Mouse (Mus musculus) MEL (cell line): ENCODE results near the gene Slc25a12. TPM values are rescaled to one million over a fixed set of nuclear protein-coding genes. Genes with fewer than 3 reads are reported as not detected.

Experiments used
- DNase-seq: peaks from one replicate; pipeline ENCODE4 v3.0.0; 2011; ENCODE audit warnings: low read depth, low spot score
- H3K27ac ChIP-seq: 2 replicates; pipeline ENCODE4 v1.5.1; 2012; ENCODE audit warnings: low read depth, mild to moderate bottlenecking, control low read depth, low read length, moderate library complexity; ENCODE audit not compliant: control insufficient read depth
- H3K27me3 ChIP-seq, 2 experiments: fragments of 150-350 bp in 1 of 2; sonication (generic) in 1 of 2; 2 replicates each; pipeline ENCODE4 v1.6.1; 2012; ENCODE audit warnings: low read length in 2 of 2, mild to moderate bottlenecking in 2 of 2, improper control_type of control experiment in 1 of 2, moderate library complexity in 1 of 2; ENCODE audit not compliant: insufficient read depth in 2 of 2, control insufficient read depth in 1 of 2
- H3K36me3 ChIP-seq, 2 experiments: 2 replicates each; pipeline ENCODE4 v1.6.1; 2012 to 2014; ENCODE audit warnings: low read length in 2 of 2, improper control_type of control experiment in 1 of 2, inconsistent platforms in 1 of 2, mild to moderate bottlenecking in 1 of 2; ENCODE audit not compliant: insufficient read depth in 2 of 2, control insufficient read depth in 1 of 2
- H3K4me1 ChIP-seq, 2 experiments: fragments of 150-350 bp in 1 of 2; sonication (generic) in 1 of 2; 2 replicates each; pipeline ENCODE4 v1.6.1; 2012; ENCODE audit warnings: low read length in 2 of 2, improper control_type of control experiment in 1 of 2, mild to moderate bottlenecking in 1 of 2; ENCODE audit not compliant: insufficient read depth in 2 of 2, control insufficient read depth in 1 of 2
- H3K4me3 ChIP-seq, 2 experiments: fragments of 150-350 bp in 1 of 2; sonication (generic) in 1 of 2; 2 replicates each; pipeline ENCODE4 v1.5.1; 2012; ENCODE audit warnings: low read depth in 2 of 2, low read length in 2 of 2, mild to moderate bottlenecking in 2 of 2, moderate library complexity in 2 of 2, control low read depth in 1 of 2, improper control_type of control experiment in 1 of 2; ENCODE audit not compliant: control insufficient read depth in 1 of 2, insufficient read depth in 1 of 2
- H3K79me2 ChIP-seq: 2 replicates; pipeline ENCODE4 v1.6.1; 2012; ENCODE audit warnings: mild to moderate bottlenecking, low read length, moderate library complexity; ENCODE audit not compliant: control insufficient read depth, poor library complexity, insufficient read depth
- H3K9ac ChIP-seq: 2 replicates; pipeline ENCODE4 v1.6.1; 2012; ENCODE audit warnings: low read depth, mild to moderate bottlenecking, control low read depth, low read length, moderate library complexity; ENCODE audit not compliant: control insufficient read depth, poor library complexity, severe bottlenecking
- H3K9me3 ChIP-seq: fragments of 150-350 bp; sonication (generic); replicated peaks from 2 replicates; pipeline ENCODE4 v1.6.1; 2012; ENCODE audit warnings: mild to moderate bottlenecking, low read length, improper control_type of control experiment, moderate library complexity; ENCODE audit not compliant: insufficient read depth
- BHLHE40 ChIP-seq: IDR thresholded peaks from 2 replicates; pipeline ENCODE4 v1.6.1; 2012; ENCODE audit warnings: low read depth, mild to moderate bottlenecking, inconsistent platforms, low read length, improper control_type of control experiment, borderline replicate concordance
- CHD1 ChIP-seq: IDR thresholded peaks from 2 replicates; pipeline ENCODE4 v1.6.1; 2012; ENCODE audit warnings: low read depth, mild to moderate bottlenecking, inconsistent platforms, low read length, improper control_type of control experiment
- MAX ChIP-seq: IDR thresholded peaks from 2 replicates; pipeline ENCODE4 v1.6.1; 2011; ENCODE audit warnings: low read length, improper control_type of control experiment
- MYB ChIP-seq: IDR thresholded peaks from 2 replicates; pipeline ENCODE4 v1.6.1; 2011; ENCODE audit warnings: mild to moderate bottlenecking, low read depth, low read length, improper control_type of control experiment
- RCOR1 ChIP-seq: IDR thresholded peaks from 2 replicates; pipeline ENCODE4 v1.6.1; 2012; ENCODE audit warnings: low read depth, mild to moderate bottlenecking, inconsistent platforms, low read length, improper control_type of control experiment
- TAL1 ChIP-seq: IDR thresholded peaks from 2 replicates; pipeline ENCODE4 v1.6.1; 2012; ENCODE audit warnings: mild to moderate bottlenecking, inconsistent platforms, low read length, moderate library complexity, mixed read lengths
- TCF12 ChIP-seq: IDR thresholded peaks from 2 replicates; pipeline ENCODE4 v1.6.1; 2014; ENCODE audit warnings: low read depth, mild to moderate bottlenecking, inconsistent platforms, low read length, improper control_type of control experiment, moderate library complexity
- ZC3H11A ChIP-seq: IDR thresholded peaks from 2 replicates; pipeline ENCODE4 v1.6.1; 2012; ENCODE audit warnings: low read depth, mild to moderate bottlenecking, inconsistent platforms, low read length, improper control_type of control experiment
- ZMIZ1 ChIP-seq: IDR thresholded peaks from 2 replicates; pipeline ENCODE4 v1.6.1; 2012; ENCODE audit warnings: low read depth, mild to moderate bottlenecking, inconsistent platforms, low read length, improper control_type of control experiment, moderate library complexity
- ZNF384 ChIP-seq: IDR thresholded peaks from 2 replicates; pipeline ENCODE4 v1.6.1; 2012; ENCODE audit warnings: low read depth, mild to moderate bottlenecking, inconsistent platforms, low read length, improper control_type of control experiment
- polyA plus RNA-seq, 2 experiments: library from polyadenylated mRNA; stranded (reverse) in 1 of 2; unstranded in 1 of 2; fragments of >175 nt in 1 of 2; fragments of >200 nt in 1 of 2; gene quantifications; 2 replicates each; pipeline versions ENCODE4 v1.2.1 to v1.2.4; 2012; ENCODE audit warnings: low replicate concordance in 2 of 2, low read depth in 1 of 2; ENCODE audit not compliant: insufficient read length in 2 of 2, insufficient read depth in 1 of 2, missing spikeins in 1 of 2
- total RNA-seq: library from RNA; depleted of rRNA; stranded (reverse); fragments of 300-350 nt; gene quantifications from 2 replicates; pipeline ENCODE4 v1.2.3, GENCODE M21; 2012

Slc25a12 gene
- total and polyA plus RNA-seq, 3 experiments, result 63.2 to 98.6 TPM; not detected in 1

- H3K9me3 ChIP-seq, result no peaks in the 10 kb centered on the region
- H3K36me3 ChIP-seq, result no peaks in the 10 kb centered on the region; a peak in 2 of 4 replicates
- H3K27ac ChIP-seq, result no peak overlapping the region
- 0 out of 2 replicates have a peak, but pooled peaks have one; percentile 9 for TF ChIP-seq ZNF384
- no peak for TF ChIP-seq BHLHE40
- DNase-seq, result no peak
- H3K27me3 ChIP-seq, result no peaks in the 10 kb centered on the region
- no peak overlapping the region for H3K9ac ChIP-seq
- no peaks in the 10 kb centered on the region for H3K79me2 ChIP-seq
- no peak overlapping the region for H3K4me3 ChIP-seq
- peaks cover 0 to 3% of the 10 kb centered on the region in 2 experiments; a peak in 1 of 4 replicates for H3K4me1 ChIP-seq
These were observed 77.3 kb downstream of the Slc25a12 start for GRCm38 (mm10) chr2:71290107-71290775.

- TF ChIP-seq RCOR1 (no peak), MAX (no peak), CHD1 (no peak), TAL1 (no peak), ZNF384 (no peak)
- DNase-seq, result no peak
- Histone ChIP-seq H3K27me3 (no peaks in the 10 kb centered on the region), H3K36me3 (peaks cover 0 to 10% of the 10 kb centered on the region in 2 experiments; a peak in 2 of 4 replicates), H3K9ac (no peak overlapping the region), H3K4me1 (no peaks in the 10 kb centered on the region), H3K79me2 (no peaks in the 10 kb centered on the region), H3K27ac (no peak overlapping the region), H3K9me3 (no peaks in the 10 kb centered on the region), H3K4me3 (no peak overlapping the region)
These were observed 85.6 kb downstream of the Slc25a12 start for GRCm38 (mm10) chr2:71281981-71282380.

- Histone ChIP-seq H3K36me3 (peaks cover 0 to 10% of the 10 kb centered on the region in 2 experiments; a peak in 2 of 4 replicates), H3K4me1 (no peaks in the 10 kb centered on the region), H3K27ac (no peak overlapping the region), H3K27me3 (no peaks in the 10 kb centered on the region), H3K4me3 (no peak overlapping the region), H3K9me3 (no peaks in the 10 kb centered on the region), H3K9ac (no peak overlapping the region), H3K79me2 (no peaks in the 10 kb centered on the region)
- no peak for TF ChIP-seq TCF12
- no peak for TF ChIP-seq ZMIZ1
- no peak for TF ChIP-seq RCOR1
- TF ChIP-seq MAX, result no peak
- no peak for TF ChIP-seq ZC3H11A
- no peak for TF ChIP-seq MYB
- no peak for DNase-seq
These were observed 88.5 kb downstream of the Slc25a12 start for GRCm38 (mm10) chr2:71278791-71279775.
